Comparison of ENCODE assay signal across 16 mouse cellular contexts in genomic region chr16:65531663-65532062, GRCm38 (mm10). TPM values are rescaled to one million over a fixed set of nuclear protein-coding genes. Genes with fewer than 3 reads are reported as not detected.
DNase-seq lines count a peak whose midpoint lies in the region; ATAC-seq and TF ChIP-seq lines count a peak whose summit lies in the region.
"Had no signal": no experiment of that assay in that cellular context is flagged by ENCODE, and none has a peak within 500 bp of the region (broad histone marks: within the 10 kb centered on the region; RNA-seq: fewer than 3 reads in every experiment).

No protein-coding gene starts in this region.

- TF ChIP-seq CTCF in hindbrain, postnatal 0 days (IDR thresholded peaks at IDR 0.05; ENCODE audit: low read depth), result 0 out of 2 replicates have a peak, but pooled peaks have one; percentile 8
- no peak for TF ChIP-seq CTCF in liver, postnatal 0 days (IDR thresholded peaks at IDR 0.05; ENCODE audit: low read depth)

- no peaks in the 10 kb centered on the region for H3K27me3 ChIP-seq in hindbrain, postnatal 0 days (ENCODE audit: insufficient read depth, low read length)
- H3K27me3 ChIP-seq in hindbrain, embryonic 16.5 days (replicated peaks; ENCODE audit: control insufficient read depth, insufficient read depth, low read length), result no peaks in the 10 kb centered on the region
- no peaks in the 10 kb centered on the region for H3K27me3 ChIP-seq in midbrain, embryonic 13.5 days
- no peaks in the 10 kb centered on the region for H3K27me3 ChIP-seq in liver, postnatal 0 days (ENCODE audit: insufficient read depth, low read length)
- H3K27me3 ChIP-seq: limb, embryonic 15.5 days; Patski had no signal

- no peak overlapping the region for H3K9ac ChIP-seq in hindbrain, postnatal 0 days (replicated peaks; ENCODE audit: low read length)
- H3K9ac ChIP-seq in hindbrain, embryonic 16.5 days (ENCODE audit: low read depth, low read length), result no peak overlapping the region
- no peak overlapping the region for H3K9ac ChIP-seq in midbrain, embryonic 13.5 days (replicated peaks)
- no peak overlapping the region for H3K9ac ChIP-seq in liver, postnatal 0 days (replicated peaks)
- H3K9ac ChIP-seq: limb, embryonic 15.5 days had no signal

- no peak for TF ChIP-seq EP300 in liver, postnatal 0 days (IDR thresholded peaks at IDR 0.05; ENCODE audit: low read depth)

- H3K36me3 ChIP-seq in hindbrain, postnatal 0 days (ENCODE audit: insufficient read depth, low read length), result no peaks in the 10 kb centered on the region
- H3K36me3 ChIP-seq in hindbrain, embryonic 16.5 days (ENCODE audit: control insufficient read depth, insufficient read depth, low read length), result no peaks in the 10 kb centered on the region
- no peaks in the 10 kb centered on the region for H3K36me3 ChIP-seq in midbrain, embryonic 13.5 days
- no peaks in the 10 kb centered on the region for H3K36me3 ChIP-seq in liver, postnatal 0 days (replicated peaks; ENCODE audit: insufficient read depth, low read length)
- H3K36me3 ChIP-seq: limb, embryonic 15.5 days had no signal

- H3K9me3 ChIP-seq in hindbrain, postnatal 0 days (ENCODE audit: low read length), result no peaks in the 10 kb centered on the region
- H3K9me3 ChIP-seq in hindbrain, embryonic 16.5 days (ENCODE audit: control insufficient read depth, low read length), result no peaks in the 10 kb centered on the region
- no peaks in the 10 kb centered on the region for H3K9me3 ChIP-seq in midbrain, embryonic 13.5 days
- no peaks in the 10 kb centered on the region for H3K9me3 ChIP-seq in liver, postnatal 0 days (ENCODE audit: low read length)
- H3K9me3 ChIP-seq: limb, embryonic 15.5 days had no signal

- 59% methylated on average over 8 of the region's 8 CpGs for WGBS in hindbrain, postnatal 0 days
- 66% methylated on average over 8 of the region's 8 CpGs for WGBS in hindbrain, embryonic 16.5 days
- WGBS in midbrain, embryonic 13.5 days, result 80% methylated on average over 8 of the region's 8 CpGs
- 67% methylated on average over 8 of the region's 8 CpGs for WGBS in liver, postnatal 0 days (ENCODE audit: insufficient replicate concordance)

- no peak overlapping the region for H3K27ac ChIP-seq in hindbrain, postnatal 0 days
- no peak overlapping the region for H3K27ac ChIP-seq in hindbrain, embryonic 16.5 days (ENCODE audit: low read depth, low read length)
- no peak overlapping the region for H3K27ac ChIP-seq in midbrain, embryonic 13.5 days
- H3K27ac ChIP-seq in liver, postnatal 0 days (ENCODE audit: low read depth), result no peak overlapping the region
- H3K27ac ChIP-seq: limb, embryonic 15.5 days; stomach, postnatal 0 days had no signal

- no peak overlapping the region for H3K4me2 ChIP-seq in hindbrain, postnatal 0 days (ENCODE audit: low read depth, low read length)
- H3K4me2 ChIP-seq in hindbrain, embryonic 16.5 days (ENCODE audit: low read length), result no peak overlapping the region
- H3K4me2 ChIP-seq in midbrain, embryonic 13.5 days (replicated peaks), result no peak overlapping the region
- H3K4me2 ChIP-seq in liver, postnatal 0 days (ENCODE audit: low read depth, low read length), result no peak overlapping the region
- H3K4me2 ChIP-seq: limb, embryonic 15.5 days had no signal

- peak; percentile 11 for DNase-seq in hindbrain, postnatal 0 days (ENCODE audit: low spot score)
- peak; percentile 62 to 68 for DNase-seq in frontal cortex, postnatal 14 days (ENCODE audit: low spot score in 2 of 2)
- DNase-seq in left cerebral cortex, adult 18-20 months (ENCODE audit: low spot score in 2 of 2), result peak; percentile 76 to 86
- peak; percentile 67 for DNase-seq in right cerebral cortex, postnatal 4 days
- DNase-seq in c-Kit-positive CD71-positive TER-119-positive erythroid progenitor cells, embryonic 14.5 days (ENCODE audit: low spot score), result no peak
- DNase-seq in liver, postnatal 0 days, result no peak
- DNase-seq: adrenal gland, postnatal 36 days; kidney, adult 18-20 months; lung, postnatal 36 days had no signal

- H3K4me1 ChIP-seq in hindbrain, postnatal 0 days (ENCODE audit: insufficient read depth, low read length), result no peaks in the 10 kb centered on the region
- H3K4me1 ChIP-seq in hindbrain, embryonic 16.5 days (ENCODE audit: control insufficient read depth, insufficient read depth, low read depth, low read length), result no peaks in the 10 kb centered on the region
- H3K4me1 ChIP-seq in midbrain, embryonic 13.5 days (replicated peaks), result no peaks in the 10 kb centered on the region
- H3K4me1 ChIP-seq in liver, postnatal 0 days (ENCODE audit: insufficient read depth), result no peaks in the 10 kb centered on the region
- H3K4me1 ChIP-seq: limb, embryonic 15.5 days had no signal

- H3K4me3 ChIP-seq in hindbrain, postnatal 0 days (ENCODE audit: low read length), result no peak overlapping the region
- H3K4me3 ChIP-seq in hindbrain, embryonic 16.5 days (ENCODE audit: low read length), result no peak overlapping the region
- H3K4me3 ChIP-seq in midbrain, embryonic 13.5 days (replicated peaks), result no peak overlapping the region
- no peak overlapping the region for H3K4me3 ChIP-seq in liver, postnatal 0 days (ENCODE audit: low read depth, low read length)
- H3K4me3 ChIP-seq: limb, embryonic 15.5 days had no signal

- ATAC-seq in hindbrain, postnatal 0 days, result no peak
- ATAC-seq in hindbrain, embryonic 16.5 days, result no peak
- no peak for ATAC-seq in midbrain, embryonic 13.5 days
- no peak for ATAC-seq in liver, postnatal 0 days
- ATAC-seq: Patski had no signal

RNA-seq across cellular contexts. Expression of gene Pou1f1, which starts 11.4 kb away (rescaled TPM):
- not detected in 2 replicates for total RNA-seq in hindbrain, postnatal 0 days (2014; rRNA removed)
- not detected in 2 replicates for polyA plus RNA-seq in hindbrain, postnatal 0 days (2015; fragmentation: Nextera tagmentation; extraction: Ambion mirVana)
- polyA plus RNA-seq in hindbrain, embryonic 16.5 days (2015; fragmentation: Nextera tagmentation; extraction: Ambion mirVana), result not detected in 2 replicates
- not detected for total RNA-seq in left cerebral cortex, adult 18-20 months (2021)
- not detected in 2 replicates for polyA plus RNA-seq in midbrain, embryonic 13.5 days (2015; fragmentation: Nextera tagmentation; extraction: Ambion mirVana)
- polyA plus RNA-seq in liver, postnatal 0 days (2015; fragmentation: Nextera tagmentation; extraction: Ambion mirVana), result not detected in 2 replicates
- total RNA-seq: adrenal gland, postnatal 36 days; gastrocnemius, adult 18-20 months had no signal
- polyA plus RNA-seq: heart, postnatal 0 days; Patski had no signal

RNA-seq across cellular contexts. Expression of gene Chmp2b, which starts 30.9 kb away (rescaled TPM):
- total RNA-seq in hindbrain, postnatal 0 days (2014; rRNA removed), result 29.8 and 33.6 TPM in 2 replicates
- polyA plus RNA-seq in hindbrain, postnatal 0 days (2015; fragmentation: Nextera tagmentation; extraction: Ambion mirVana), result 140 and 144 TPM in 2 replicates
- polyA plus RNA-seq in hindbrain, embryonic 16.5 days (2015; fragmentation: Nextera tagmentation; extraction: Ambion mirVana), result 149 and 161 TPM in 2 replicates
- 10 to 100 TPM; 62.6 to 63.1 TPM for total RNA-seq in left cerebral cortex, adult 18-20 months (2021)
- 44.4 and 45.7 TPM in 2 replicates for polyA plus RNA-seq in midbrain, embryonic 13.5 days (2015; fragmentation: Nextera tagmentation; extraction: Ambion mirVana)
- polyA plus RNA-seq in liver, postnatal 0 days (2015; fragmentation: Nextera tagmentation; extraction: Ambion mirVana), result 26.6 and 26.7 TPM in 2 replicates

Comparison
In these comparisons a context has a peak if more than half of its experiments do, and no peak if none do; other contexts are left out.
1. DNase-seq: peak in hindbrain, postnatal 0 days (single experiment), frontal cortex, postnatal 14 days (2 of 2), left cerebral cortex, adult 18-20 months (2 of 2) and right cerebral cortex, postnatal 4 days (single experiment); none in c-Kit-positive CD71-positive TER-119-positive erythroid progenitor cells, embryonic 14.5 days (single experiment) and liver, postnatal 0 days (single experiment).